Mouse (Mus musculus) heart, postnatal 36 days (tissue): ENCODE results near the gene Serpina1e. TPM values are rescaled to one million over a fixed set of nuclear protein-coding genes. Genes with fewer than 3 reads are reported as not detected.
"Not testable (repeated sequence)": the region's sequence is repeated elsewhere in the genome, so short reads cannot be mapped to it uniquely, and the experiment has no call there.

Source experiments
- DNase-seq, 2 experiments: peaks; one replicate each; pipeline ENCODE4 v3.0.0; 2021 to 2022
- intact Hi-C: fragments of 180-260 bp; cut with DNase I; formaldehyde crosslinking; loops from one replicate; pipeline ENCODE4 v1.15.1; 2025
- total RNA-seq, 2 experiments: library from RNA; stranded (reverse); gene quantifications; 2 replicates each; pipeline ENCODE4 v1.2.3; 2021

The Serpina1e gene
- total RNA-seq, 2 experiments from 2014 or later, result 0.28 TPM; not detected in 1

DNA sequence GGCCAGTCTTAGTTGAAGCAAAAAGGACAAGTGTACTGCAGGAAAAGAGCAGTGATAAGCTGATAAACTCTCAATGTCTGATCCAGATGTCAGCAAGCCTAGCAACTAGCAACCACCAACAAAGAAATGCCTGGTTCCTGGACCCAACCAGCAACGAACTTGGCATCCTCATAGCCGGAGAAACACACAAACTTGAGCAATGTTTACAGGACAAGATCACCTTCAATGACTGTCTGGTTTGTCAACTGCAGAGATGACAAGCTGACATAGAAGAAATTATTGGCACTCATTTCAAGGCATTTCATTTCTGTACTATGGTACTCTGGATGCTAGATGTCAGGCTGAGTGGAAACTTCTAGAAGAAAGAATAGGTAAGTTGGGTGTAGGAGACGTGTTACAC is 8.0 kb upstream of the Serpina1e start:
- intact Hi-C loops, result no loop called here
- no peak for DNase-seq

DNA sequence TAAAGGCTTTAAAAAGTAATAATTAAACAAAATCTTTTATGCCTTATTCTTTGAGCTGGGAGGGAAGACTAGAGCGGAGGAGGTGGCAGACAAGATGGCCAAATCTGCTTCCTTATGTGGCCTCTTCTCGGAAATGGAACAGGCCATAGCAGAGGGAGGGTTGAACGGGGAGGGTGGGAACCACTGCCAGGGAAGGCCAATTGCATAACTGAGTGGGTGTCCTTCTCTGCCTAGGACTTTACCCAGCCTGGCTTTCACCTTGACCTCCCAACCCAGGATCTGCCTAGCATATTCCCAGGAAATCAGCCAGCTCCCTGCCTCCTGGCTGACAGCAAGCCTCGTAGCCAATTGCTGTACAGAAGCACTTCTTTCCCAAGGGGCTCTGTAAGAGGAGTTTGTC is 4.5 kb upstream of the Serpina1e start:
- intact Hi-C loops, result no loop called here
- no peak for DNase-seq

DNA sequence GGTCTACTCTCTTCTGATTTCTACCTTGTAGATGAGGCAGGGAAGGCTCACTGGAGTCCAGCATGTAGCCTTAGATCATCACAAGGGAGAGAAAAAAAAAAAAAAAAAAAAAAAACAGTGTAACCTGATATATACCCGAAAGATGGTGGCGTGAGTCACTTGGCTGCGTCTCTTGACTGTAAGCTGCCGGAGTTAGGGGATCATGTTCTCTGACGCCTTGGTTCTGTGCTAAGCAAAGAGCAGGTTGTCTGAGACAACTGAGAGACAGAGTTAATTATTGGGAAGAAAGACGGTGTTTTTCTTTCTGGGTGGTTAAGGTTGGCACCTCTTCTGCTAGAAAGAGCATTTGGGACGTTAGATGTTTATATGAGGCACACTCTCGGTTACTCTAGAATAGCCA is 4.1 kb upstream of the Serpina1e start:
- intact Hi-C loops, result no loop called here
- DNase-seq, result no peak

DNA sequence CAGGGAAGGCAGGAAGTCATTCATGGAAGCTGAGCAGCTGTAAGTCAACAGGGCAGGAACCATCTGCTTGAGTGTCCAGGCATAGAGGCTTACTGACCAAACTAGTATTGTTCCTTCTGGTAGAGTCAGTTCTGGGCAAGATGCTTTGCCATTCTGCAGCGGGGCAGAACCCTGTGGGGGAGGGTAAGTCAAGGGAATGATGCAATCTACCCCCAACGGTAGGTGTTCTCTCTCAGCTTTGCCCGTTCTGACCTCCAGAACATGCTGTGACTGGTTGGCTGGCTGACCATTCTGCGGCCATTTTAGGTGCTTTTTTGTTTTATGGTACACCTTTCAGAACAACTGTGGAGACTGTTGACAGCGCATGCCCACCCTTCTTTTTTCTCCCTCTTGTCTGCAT is 3.6 kb upstream of the Serpina1e start:
- intact Hi-C loops, result no loop called here
- DNase-seq, result no peak

DNA sequence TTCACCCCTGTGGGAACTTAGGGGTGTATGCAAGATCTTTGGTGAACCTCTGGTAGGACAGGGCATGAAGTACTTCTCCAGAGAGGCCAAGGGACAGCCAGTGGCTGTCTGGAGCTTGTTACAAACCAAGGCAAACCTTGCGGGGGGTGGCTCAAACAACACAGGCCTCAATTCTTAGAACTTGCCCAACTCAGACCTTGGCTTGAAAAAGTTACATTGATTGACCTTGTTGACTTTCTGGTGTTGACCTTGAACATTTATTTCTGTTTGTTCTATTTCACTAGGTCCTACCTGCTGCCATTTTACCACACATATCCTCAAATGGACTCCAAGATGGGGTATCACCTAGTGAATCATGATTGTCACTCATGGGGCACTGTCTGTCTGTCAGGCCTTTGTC is 2.9 kb upstream of the Serpina1e start:
- no peak for DNase-seq
- intact Hi-C loops, result no loop called here

DNA sequence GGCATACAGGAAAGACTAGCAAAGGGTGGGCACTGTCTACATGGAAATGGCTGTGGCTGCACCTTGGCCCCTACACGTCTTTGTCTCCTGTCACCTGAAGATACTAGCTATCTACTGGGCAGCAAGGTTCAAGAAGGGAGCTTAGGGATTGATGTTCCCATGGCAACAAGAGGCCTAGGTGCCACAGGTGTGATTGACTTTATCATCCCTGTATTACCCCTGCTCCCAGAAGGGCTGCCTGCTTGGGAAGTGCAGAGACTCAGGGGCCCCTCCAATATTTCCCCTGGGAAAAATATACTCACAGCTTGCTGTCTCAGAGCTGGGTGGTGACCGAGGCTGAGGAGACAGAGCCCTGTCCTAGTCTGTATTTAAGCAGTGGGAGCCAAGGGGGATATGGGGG is 2.2 kb downstream of the Serpina1e start:
- intact Hi-C loops, DNase-seq: not testable (repeated sequence)

DNA sequence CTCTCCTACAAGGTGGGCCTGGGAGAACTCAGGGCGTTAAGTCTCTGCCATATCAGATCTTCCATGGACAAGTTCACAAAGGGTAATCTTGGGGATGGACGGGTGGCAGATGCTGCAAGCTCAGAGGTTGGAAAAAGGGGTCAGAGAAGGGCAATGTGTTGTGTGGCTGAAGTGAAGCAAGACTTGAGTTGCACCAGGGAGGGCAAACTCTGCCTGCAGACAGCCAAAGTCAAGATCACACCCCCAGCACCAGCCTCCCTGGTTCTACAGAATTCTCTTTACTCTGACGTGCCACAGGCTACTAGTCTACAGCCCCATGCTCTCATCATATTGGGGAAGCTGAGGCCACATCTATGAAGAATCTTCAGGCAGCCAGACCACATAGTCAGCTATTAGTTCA is 5.8 kb downstream of the Serpina1e start:
- intact Hi-C loops, DNase-seq: not testable (repeated sequence)

DNA sequence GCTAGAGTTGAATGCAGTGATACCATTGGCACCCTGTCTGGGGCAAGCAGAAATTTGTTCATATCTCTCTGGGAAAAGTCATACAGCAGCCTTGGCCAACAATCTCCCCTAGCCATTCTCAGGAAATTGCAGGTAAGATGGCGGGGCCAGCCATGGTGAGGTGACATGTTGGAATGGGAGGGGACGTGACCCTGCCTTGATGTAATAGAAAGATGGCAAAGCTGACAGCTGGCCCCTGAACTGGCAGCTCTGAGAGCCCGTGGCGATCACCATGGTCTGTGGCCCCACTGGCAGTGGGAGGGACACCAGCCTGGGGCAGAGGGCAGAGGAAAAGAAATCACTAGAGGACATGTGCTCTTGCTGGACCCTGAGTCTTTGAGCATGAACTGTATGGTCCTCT is 12.5 kb downstream of the Serpina1e start:
- intact Hi-C loops, result no loop called here
- DNase-seq, result no peak

DNA sequence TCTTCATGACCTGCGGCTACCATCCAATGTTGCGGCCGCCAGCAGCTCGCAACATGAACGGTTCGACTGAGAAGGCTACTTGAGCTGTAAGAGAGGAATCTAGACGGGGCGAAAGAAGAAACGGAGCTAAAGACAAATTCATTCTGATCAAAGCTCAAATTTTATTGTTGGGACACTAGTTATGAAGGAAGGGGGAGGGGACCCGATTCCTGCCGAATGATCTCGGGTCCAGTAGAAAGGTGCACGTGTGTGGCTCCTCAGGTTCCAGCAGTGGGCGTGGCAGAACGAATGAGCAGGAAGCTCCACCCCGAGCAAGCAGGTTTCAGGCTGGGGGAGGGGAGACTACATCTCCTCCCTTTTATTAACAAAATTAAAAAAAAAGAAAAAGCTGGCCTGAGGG is 49.6 kb downstream of the Serpina1e start:
- DNase-seq, intact Hi-C loops: not testable (repeated sequence)

DNA sequence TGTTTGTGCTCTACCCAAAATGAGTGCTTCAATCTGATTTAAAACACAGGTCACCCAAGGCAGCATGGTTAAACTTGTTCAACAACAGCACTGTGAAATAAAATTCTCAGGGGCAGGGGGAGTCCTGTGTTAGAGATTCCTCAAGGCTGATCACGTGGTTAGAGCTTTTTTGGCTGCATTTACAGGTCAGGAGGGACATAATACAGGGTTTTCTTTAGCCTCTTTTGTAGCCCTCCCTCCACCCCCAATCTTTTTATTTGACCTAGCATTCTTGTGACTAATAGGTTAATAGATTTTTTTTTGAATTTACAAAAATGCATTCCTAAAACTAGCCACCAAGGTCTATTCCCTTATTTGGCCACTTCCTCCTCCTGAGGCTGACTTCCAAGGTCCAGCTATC is 51.0 kb downstream of the Serpina1e start:
- DNase-seq, intact Hi-C loops: not testable (repeated sequence)

DNA sequence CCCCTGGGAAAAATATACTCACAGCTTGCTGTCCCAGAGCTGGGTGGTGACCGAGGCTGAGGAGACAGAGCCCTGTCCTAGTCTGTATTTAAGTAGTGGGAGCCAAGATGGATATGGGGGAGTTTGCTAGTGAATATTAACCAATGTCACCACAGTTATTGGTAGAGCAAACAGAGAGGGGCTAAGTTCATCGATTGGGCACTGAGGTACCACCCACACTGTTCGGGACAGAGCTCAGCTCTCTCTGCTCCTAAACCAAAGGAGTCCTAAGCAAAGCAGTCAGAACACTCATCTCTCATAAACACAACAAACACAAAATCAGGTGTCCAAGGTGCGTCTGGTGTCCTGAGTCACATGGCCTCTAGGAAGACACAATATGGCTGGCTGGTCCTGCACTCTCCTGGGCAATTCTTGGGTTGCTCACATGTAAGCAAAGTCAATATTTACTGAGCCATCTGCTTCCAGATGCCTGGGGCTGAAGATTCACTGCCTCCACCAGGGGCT is 53.9 kb downstream of the Serpina1e start, which contains the start of gene Serpina1c:
Serpina1c (minus strand) TSS at position 51 of the 504 bp plus-strand sequence.
- intact Hi-C loops, DNase-seq: not testable (repeated sequence)

DNA sequence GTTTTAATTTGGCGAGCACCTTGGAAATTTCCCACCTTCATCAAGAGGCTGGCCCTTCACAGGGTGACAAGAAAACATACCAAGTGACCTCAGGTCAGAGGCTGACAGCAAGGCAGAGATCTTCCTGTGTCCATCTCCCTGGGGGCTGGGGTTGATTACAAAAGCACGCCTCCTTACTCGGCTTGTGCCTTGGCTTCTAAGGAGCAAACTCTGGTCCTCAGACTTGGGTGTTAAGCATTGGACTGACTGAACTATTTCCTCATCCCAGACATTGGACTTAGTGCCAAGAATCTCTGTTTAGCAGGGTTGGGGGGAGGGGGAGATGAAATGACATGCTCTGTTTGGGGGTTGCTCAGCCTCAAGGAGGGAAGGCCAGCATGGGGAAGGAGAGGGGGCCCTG is 56.8 kb downstream of the Serpina1e start:
- intact Hi-C loops, DNase-seq: not testable (repeated sequence)

Other genes starting within 250 kb of the Serpina1e start
- not detected for gene Serpina1d, start 185.4 kb downstream of the Serpina1e start, total RNA-seq
- gene Serpina1b, start 128.6 kb downstream of the Serpina1e start, total RNA-seq, result under 1 TPM; 0.19 to 0.22 TPM
- gene Serpina1a, start 95.4 kb downstream of the Serpina1e start, total RNA-seq, result not detected
- not detected for gene Serpina1c, start 54.1 kb downstream of the Serpina1e start, total RNA-seq
- not detected for gene Serpina11, start 31.0 kb upstream of the Serpina1e start, total RNA-seq
- not detected for gene Serpina9, start 54.8 kb upstream of the Serpina1e start, total RNA-seq
- not detected for gene Serpina12, start 85.5 kb upstream of the Serpina1e start, total RNA-seq
- not detected for gene Serpina5, start 142.1 kb upstream of the Serpina1e start, total RNA-seq
- not detected for gene Serpina3a, start 153.7 kb upstream of the Serpina1e start, total RNA-seq
- gene Serpina3b, start 169.0 kb upstream of the Serpina1e start, total RNA-seq, result not detected
- gene Serpina3c, start 194.9 kb upstream of the Serpina1e start, total RNA-seq, result 1 to 10 TPM in 1 of 2 experiments, under 1 TPM in 1; 0.61 to 1.2 TPM